Mouse (Mus musculus): ENCODE measurements around the gene Dnajc11. TPM values are rescaled to one million over a fixed set of nuclear protein-coding genes. Genes with fewer than 3 reads are reported as not detected.

Gene Dnajc11
- polyA plus RNA-seq, 1 experiment from 2014 or later = 78.2 TPM

DNA sequence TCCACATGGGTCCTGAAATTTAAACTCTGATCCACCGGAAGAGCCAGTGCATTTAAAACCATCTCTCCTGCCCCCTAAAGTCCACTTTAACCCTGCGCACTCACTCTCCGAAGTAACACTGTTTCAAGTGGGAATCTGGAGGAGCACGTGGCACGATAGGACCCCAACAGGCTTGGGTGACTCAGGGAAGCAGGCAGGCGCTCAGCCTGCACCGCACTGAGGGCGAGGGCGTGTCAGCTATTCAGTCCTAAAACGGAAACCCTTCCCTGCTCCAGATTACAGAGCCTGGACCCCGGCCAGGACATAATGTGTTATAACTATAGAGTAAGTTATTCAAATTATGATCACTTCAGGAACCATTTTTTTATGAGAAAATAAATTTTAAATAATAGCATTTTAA lies 29.4 kb upstream of the Dnajc11 start:
- ATAC-seq (ENCODE audit: insufficient number of reproducible peaks, insufficient read depth, low FRiP score, low TSS enrichment) = no peak
- Histone ChIP-seq H3K9ac (no peak overlapping the region), H3K27me3 (peaks cover 9% of the 10 kb centered on the region; the same call in 1 of the 2 replicates), H3K36me3 (no peaks in the 10 kb centered on the region), H3K27ac (no peak overlapping the region), H3K4me2 (replicated peaks) (no peak overlapping the region), H3K4me3 (no peak overlapping the region), H3K9me3 (no peaks in the 10 kb centered on the region), H3K4me1 (no peaks in the 10 kb centered on the region)
- WGBS = 56% methylated on average over 11 of the region's 11 CpGs

DNA sequence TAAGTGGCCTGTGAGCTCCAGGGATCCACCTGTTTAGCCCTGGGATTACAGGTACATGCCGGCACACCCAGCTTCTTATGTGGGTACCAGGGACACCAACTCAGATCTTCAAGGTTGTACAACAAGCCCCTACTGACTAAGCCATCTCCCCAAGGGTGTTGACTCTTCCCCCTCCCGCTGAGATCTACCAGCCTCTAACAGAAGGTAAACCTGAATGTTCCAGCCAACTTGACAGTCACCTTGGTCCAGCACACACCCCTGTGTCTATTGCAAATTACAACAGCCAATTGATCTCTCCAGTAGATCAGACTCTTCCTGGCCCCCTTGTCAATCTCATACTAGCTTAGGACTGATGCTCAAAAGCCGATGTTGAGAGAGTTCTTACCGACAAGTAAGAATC lies 27.9 kb upstream of the Dnajc11 start:
- no peak overlapping the region for H3K4me3 ChIP-seq
- ATAC-seq (ENCODE audit: insufficient number of reproducible peaks, insufficient read depth, low FRiP score, low TSS enrichment) = no peak
- H3K9me3 ChIP-seq = no peaks in the 10 kb centered on the region
- H3K27me3 ChIP-seq = peaks cover 9% of the 10 kb centered on the region; the same call in 1 of the 2 replicates
- H3K4me2 ChIP-seq (replicated peaks) = no peak overlapping the region
- H3K4me1 ChIP-seq = no peaks in the 10 kb centered on the region
- no peak overlapping the region for H3K9ac ChIP-seq
- H3K27ac ChIP-seq = no peak overlapping the region
- no peaks in the 10 kb centered on the region for H3K36me3 ChIP-seq
- WGBS = 82% methylated on average over 4 of the region's 4 CpGs

DNA sequence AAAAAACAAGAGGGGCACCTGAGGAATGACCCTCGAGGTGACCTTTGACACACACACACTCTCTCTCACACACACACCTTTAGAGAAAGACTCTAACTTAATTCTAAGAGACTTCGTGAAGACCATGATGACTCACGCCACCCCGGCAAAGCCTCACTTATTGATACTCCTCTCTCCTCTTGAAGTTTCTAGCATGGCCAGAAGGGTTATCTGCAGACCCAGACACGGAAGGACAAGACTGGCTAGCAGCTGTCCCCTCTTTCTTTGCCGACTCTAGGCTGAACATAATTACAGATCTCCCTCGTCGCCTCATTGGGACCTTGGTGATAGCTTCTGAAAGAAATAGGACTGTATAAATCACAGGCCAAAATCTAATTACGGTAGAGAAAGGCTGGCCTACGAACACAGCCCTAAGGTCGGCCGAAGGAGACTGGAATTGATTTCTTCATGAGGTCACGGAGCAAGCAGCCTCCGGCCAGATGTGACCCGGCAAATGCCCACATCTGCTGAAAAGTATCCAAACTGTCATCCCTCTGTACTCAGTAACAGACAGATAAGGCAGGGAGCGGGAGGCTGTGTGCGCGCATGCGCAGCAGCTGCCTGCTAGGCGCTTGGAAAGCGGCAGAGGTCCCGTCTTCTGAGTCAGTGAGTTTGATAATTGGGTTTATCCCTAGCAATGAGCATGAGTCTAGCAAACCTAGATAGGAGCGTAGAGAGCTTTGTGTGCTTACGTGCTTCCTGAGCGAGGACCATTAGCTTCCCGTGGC lies 25.7 kb upstream of the Dnajc11 start:
- Histone ChIP-seq H3K27me3 (peaks cover 9% of the 10 kb centered on the region; the same call in 1 of the 2 replicates), H3K9me3 (no peaks in the 10 kb centered on the region), H3K4me3 (no peak overlapping the region), H3K36me3 (no peaks in the 10 kb centered on the region), H3K27ac (no peak overlapping the region), H3K4me1 (no peaks in the 10 kb centered on the region), H3K9ac (no peak overlapping the region), H3K4me2 (replicated peaks) (peak overlapping the region; percentile 29)
- ATAC-seq (ENCODE audit: insufficient number of reproducible peaks, insufficient read depth, low FRiP score, low TSS enrichment) = no peak
- 54% methylated on average over 26 of the region's 26 CpGs for WGBS

DNA sequence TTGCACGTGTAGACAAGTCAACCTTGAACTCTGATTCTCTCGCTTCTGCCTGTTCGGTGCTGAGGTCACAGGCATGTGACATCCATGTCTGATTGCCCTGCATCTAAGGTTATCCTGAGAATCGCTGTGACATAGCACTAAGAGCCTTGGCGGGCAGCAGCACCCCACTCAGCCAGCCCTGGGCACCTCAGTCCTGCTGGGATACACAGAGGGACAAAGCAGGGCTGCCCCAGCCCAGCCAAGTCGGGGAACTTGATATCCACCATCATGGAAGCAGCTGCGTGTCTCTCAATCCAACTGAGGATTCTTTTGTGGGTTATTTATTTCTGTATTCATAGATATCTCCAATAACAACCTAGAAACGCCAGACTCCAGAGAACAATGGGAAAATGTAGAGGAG lies 24.7 kb upstream of the Dnajc11 start:
- no peak overlapping the region for H3K27ac ChIP-seq
- no peak overlapping the region for H3K4me2 ChIP-seq (replicated peaks)
- no peak for ATAC-seq (ENCODE audit: insufficient number of reproducible peaks, insufficient read depth, low FRiP score, low TSS enrichment)
- WGBS = 69% methylated on average over 8 of the region's 8 CpGs
- H3K4me1 ChIP-seq = no peaks in the 10 kb centered on the region
- H3K36me3 ChIP-seq = no peaks in the 10 kb centered on the region
- no peak overlapping the region for H3K9ac ChIP-seq
- H3K4me3 ChIP-seq = no peak overlapping the region
- H3K27me3 ChIP-seq = 0 out of 2 replicates have a peak, but pooled peaks cover 6% of the 10 kb centered on the region
- no peaks in the 10 kb centered on the region for H3K9me3 ChIP-seq

DNA sequence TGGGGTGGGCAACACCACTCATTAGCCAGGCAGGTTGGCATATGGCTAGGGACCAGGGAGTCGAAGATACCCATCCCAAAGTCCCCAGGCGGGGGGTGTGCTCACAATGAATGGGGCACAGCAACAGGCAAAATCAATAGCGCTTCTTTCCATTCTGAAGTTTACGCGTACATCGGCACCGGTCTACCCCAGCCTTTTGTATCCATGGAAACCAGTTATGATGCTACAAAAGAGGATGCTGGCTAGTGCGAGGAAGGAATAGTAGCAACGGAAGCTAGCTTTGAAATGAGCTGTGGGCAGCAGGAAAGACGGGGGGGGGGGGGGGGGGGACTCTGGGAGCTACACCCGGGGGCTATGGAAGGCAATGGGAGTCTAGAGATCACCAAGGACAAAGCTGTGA lies 17.2 kb upstream of the Dnajc11 start:
- Histone ChIP-seq H3K36me3 (no peaks in the 10 kb centered on the region), H3K4me1 (no peaks in the 10 kb centered on the region), H3K27ac (no peak overlapping the region), H3K9ac (no peak overlapping the region), H3K4me3 (no peak overlapping the region), H3K27me3 (no peaks in the 10 kb centered on the region), H3K9me3 (no peaks in the 10 kb centered on the region), H3K4me2 (replicated peaks) (no peak overlapping the region)
- no peak for ATAC-seq (ENCODE audit: insufficient number of reproducible peaks, insufficient read depth, low FRiP score, low TSS enrichment)
- WGBS = 89% methylated on average over 10 of the region's 11 CpGs

DNA sequence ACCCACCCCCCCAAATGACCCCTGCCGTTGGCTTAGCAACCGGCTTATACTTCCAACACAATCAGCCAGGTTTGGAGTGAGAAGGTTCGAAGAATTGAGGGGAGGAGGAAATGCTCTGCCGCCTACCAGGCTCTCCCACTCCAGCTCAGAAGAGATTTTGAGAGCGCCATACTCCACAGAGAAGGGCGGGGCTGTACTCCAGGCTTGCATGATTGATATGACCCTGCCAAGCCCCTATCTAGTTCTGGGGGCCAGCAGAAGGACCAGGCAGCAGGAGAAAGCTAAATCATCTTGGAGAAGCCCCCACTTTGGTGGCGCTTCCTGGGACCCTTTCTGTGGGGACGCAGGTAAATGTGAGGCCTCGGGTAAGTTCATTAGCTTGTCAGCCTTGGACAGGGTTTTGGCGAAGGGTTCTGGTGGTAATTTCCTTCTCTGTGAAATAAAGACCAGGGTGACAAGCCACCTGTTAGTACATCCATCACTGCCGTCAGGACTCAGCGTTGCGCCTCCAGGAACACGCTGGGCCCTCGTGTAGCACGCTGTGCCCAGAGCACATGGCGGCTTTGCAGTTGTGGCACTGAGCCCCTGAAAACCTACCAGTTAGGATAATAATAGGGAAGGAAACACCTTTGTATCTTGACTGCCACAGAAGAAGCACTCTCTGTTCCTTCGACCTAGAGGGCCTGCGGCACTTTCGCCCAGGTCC lies 14.2 kb upstream of the Dnajc11 start:
- Histone ChIP-seq H3K9ac (no peak overlapping the region), H3K4me1 (no peaks in the 10 kb centered on the region), H3K4me2 (replicated peaks) (peak overlapping the region; percentile 52; the same call in 1 of the 2 replicates), H3K36me3 (no peaks in the 10 kb centered on the region), H3K27ac (no peak overlapping the region), H3K27me3 (no peaks in the 10 kb centered on the region), H3K9me3 (no peaks in the 10 kb centered on the region), H3K4me3 (no peak overlapping the region)
- ATAC-seq (ENCODE audit: insufficient number of reproducible peaks, insufficient read depth, low FRiP score, low TSS enrichment) = no peak
- WGBS = 75% methylated on average over 20 of the region's 20 CpGs

DNA sequence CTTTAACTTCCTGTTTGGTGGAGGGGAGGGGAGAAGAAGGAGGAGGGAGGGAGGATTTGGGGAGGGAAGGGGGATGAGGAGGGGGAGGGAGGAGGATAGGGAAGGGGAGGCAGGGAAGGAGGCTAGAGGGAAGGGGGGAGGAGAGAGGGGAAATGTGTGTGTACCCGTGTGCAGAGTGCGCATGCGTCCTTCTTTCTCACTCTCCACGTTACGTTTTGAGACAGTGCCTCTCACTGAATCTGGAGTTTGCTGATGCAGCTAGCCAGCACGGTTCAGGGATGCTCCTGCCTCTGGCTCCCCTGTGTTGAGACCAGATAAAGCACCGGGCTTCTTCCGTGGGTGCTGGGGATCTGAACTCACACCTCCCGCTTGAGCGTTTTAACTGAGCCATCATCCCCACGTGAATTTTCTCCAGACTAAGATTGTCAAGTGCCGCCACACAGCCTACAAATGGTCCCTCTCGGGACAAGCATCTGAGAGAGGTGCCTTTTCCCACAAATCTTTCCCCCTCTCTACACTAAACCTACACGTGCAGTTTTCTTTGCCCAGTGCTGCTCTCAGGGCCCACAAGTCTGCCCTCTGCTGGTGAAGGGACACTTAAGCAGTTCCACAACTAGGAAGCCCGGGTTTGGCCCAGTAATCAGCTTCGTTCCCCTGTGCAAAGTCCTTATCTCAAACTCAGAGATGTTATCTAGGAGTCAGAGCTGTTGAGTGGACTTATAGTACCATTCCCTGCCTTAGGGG lies 13.4 kb upstream of the Dnajc11 start:
- ATAC-seq (ENCODE audit: insufficient number of reproducible peaks, insufficient read depth, low FRiP score, low TSS enrichment) = no peak
- Histone ChIP-seq H3K9ac (no peak overlapping the region), H3K4me2 (replicated peaks) (peak overlapping the region; percentile 52), H3K36me3 (no peaks in the 10 kb centered on the region), H3K27me3 (no peaks in the 10 kb centered on the region), H3K9me3 (no peaks in the 10 kb centered on the region), H3K27ac (no peak overlapping the region), H3K4me1 (no peaks in the 10 kb centered on the region), H3K4me3 (peak overlapping the region; percentile 15)
- whole genome bisulfite sequencing = 19% methylated on average over 16 of the region's 16 CpGs

DNA sequence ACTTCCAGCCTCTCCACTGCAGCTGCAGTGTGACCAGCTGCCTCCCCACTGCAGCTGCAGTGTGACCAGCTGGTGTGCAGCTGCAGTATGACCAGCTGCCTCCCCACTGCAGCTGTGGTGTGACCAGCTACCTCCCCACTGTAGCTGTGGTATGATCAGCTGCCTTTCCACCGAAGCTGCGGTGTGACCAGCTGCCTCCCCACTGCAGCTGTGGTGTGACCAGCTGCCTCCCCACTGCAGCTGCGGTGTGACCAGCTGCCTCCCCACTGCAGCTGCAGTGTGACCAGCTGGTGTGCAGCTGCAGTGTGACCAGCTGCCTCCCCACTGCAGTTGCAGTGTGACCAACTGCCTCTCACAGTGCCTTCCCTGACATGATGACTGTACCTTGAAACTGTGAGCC lies 11.4 kb upstream of the Dnajc11 start:
- H3K4me1 ChIP-seq = no peaks in the 10 kb centered on the region
- H3K4me3 ChIP-seq = no peak overlapping the region
- no peak overlapping the region for H3K27ac ChIP-seq
- WGBS = 96% methylated on average over 3 of the region's 3 CpGs
- no peaks in the 10 kb centered on the region for H3K9me3 ChIP-seq
- H3K36me3 ChIP-seq = no peaks in the 10 kb centered on the region
- no peaks in the 10 kb centered on the region for H3K27me3 ChIP-seq
- ATAC-seq (ENCODE audit: insufficient number of reproducible peaks, insufficient read depth, low FRiP score, low TSS enrichment) = no peak
- H3K4me2 ChIP-seq (replicated peaks) = no peak overlapping the region
- no peak overlapping the region for H3K9ac ChIP-seq

DNA sequence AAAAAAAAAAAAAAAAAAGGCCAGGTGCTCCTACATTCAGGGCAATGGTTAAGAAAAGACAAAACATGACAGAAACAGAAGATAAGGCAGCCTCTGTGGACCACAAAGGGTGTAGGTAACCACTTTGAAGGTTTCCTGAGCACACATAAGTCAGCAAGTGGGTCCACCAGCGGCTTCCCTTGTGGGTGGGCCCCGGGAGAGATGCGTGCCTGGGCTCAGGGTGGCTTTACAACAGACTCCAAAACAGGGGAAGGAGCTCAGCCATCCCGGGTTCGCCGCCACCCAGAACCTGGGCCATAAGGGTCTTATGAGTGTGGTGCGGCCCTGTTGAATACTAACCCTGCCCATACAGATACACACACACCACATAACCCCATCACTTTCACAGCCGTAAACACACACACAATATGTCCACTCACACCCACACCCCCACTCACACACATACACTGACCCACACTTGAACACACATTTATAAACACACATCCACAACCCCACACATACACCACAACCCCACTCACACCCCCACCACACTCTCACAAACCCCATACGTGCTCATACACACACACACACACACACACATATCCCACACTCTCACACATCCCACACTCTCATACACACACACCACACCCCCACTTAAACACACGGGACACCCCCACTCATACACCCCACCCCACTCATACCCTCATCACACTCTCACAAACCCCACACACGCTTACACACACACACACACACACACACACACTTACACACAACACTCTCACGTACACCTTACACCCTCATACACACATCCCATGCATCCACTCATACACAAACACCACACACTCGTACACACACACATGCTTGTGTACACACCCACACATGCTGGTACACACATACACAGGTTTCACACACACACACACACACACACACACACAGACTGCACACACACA lies 651 bp upstream of the Dnajc11 start:
- peak overlapping the region; percentile 100 for H3K4me3 ChIP-seq
- H3K9ac ChIP-seq = peak overlapping the region; percentile 94; the same call in 1 of the 2 replicates
- no peaks in the 10 kb centered on the region for H3K27me3 ChIP-seq
- no peaks in the 10 kb centered on the region for H3K36me3 ChIP-seq
- ATAC-seq (ENCODE audit: insufficient number of reproducible peaks, insufficient read depth, low FRiP score, low TSS enrichment) = peak; percentile 75
- WGBS = 82% methylated on average over 13 of the region's 13 CpGs
- peaks cover 12% of the 10 kb centered on the region; the same call in 1 of the 2 replicates for H3K4me1 ChIP-seq
- H3K9me3 ChIP-seq = no peaks in the 10 kb centered on the region
- peak overlapping the region; percentile 31 for H3K4me2 ChIP-seq (replicated peaks)
- H3K27ac ChIP-seq = no peak overlapping the region

DNA sequence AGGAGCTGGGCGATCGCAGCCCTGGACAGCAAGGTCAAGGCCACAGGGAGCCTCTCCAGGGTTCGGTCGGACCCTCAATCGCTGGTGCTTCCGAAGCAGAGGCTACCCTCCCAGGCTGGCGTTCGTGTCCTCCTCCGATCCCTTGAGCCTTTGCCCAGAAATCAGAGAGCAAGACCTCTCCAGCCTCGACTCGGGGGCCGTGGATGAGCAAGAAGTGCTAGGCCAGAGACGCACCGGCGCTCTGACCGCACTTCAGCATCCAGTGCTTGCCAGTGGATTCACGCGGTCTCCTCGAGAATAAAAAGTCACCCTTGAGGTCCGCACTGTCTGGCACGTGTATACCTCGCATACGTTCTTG lies 703 bp downstream of the Dnajc11 start:
- H3K4me3 ChIP-seq = peak overlapping the region; percentile 100
- no peaks in the 10 kb centered on the region for H3K36me3 ChIP-seq
- no peak for ATAC-seq (ENCODE audit: insufficient number of reproducible peaks, insufficient read depth, low FRiP score, low TSS enrichment)
- H3K9ac ChIP-seq = peak overlapping the region; percentile 94
- 2% methylated on average over 23 of the region's 23 CpGs for WGBS
- H3K9me3 ChIP-seq = no peaks in the 10 kb centered on the region
- H3K4me1 ChIP-seq = peaks cover 12% of the 10 kb centered on the region; the same call in 1 of the 2 replicates
- no peak overlapping the region for H3K27ac ChIP-seq
- no peaks in the 10 kb centered on the region for H3K27me3 ChIP-seq
- peak overlapping the region; percentile 95 for H3K4me2 ChIP-seq (replicated peaks)

DNA sequence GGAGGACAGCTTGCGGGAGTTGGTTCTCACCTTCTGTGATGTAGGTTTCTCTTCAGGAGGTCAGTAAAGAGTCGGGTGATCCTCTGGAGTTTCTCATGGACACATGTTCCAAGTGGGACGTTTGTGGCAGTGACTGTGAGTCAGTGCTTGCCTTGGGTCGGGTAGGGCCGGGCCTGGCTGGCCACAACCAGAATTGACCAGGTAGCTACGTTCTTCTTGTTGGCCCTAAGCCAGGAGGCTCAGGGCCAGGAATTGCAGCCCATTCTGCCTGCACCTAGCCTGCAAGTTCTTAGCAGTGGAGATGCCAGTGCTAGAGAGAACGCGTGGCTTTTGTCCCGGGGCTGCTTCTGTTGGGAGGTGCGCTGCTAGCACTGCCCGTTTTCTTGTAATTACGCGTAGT lies 4.0 kb downstream of the Dnajc11 start:
- ATAC-seq (ENCODE audit: insufficient number of reproducible peaks, insufficient read depth, low FRiP score, low TSS enrichment) = no peak
- WGBS = 90% methylated on average over 13 of the region's 13 CpGs
- no peaks in the 10 kb centered on the region for H3K36me3 ChIP-seq
- no peak overlapping the region for H3K27ac ChIP-seq
- H3K4me3 ChIP-seq = no peak overlapping the region
- no peaks in the 10 kb centered on the region for H3K27me3 ChIP-seq
- peaks cover 12% of the 10 kb centered on the region; the same call in 1 of the 2 replicates for H3K4me1 ChIP-seq
- H3K9me3 ChIP-seq = no peaks in the 10 kb centered on the region
- no peak overlapping the region for H3K9ac ChIP-seq
- no peak overlapping the region for H3K4me2 ChIP-seq (replicated peaks)
